Mouse (Mus musculus) ES-Bruce4 (cell line): Measurements from ENCODE around the gene Timeless. TPM values are rescaled to one million over a fixed set of nuclear protein-coding genes. Genes with fewer than 3 reads are reported as not detected.
"Not testable (repeated sequence)": the region's sequence is repeated elsewhere in the genome, so short reads cannot be mapped to it uniquely, and the experiment has no call there.

Source experiments
- H3K27ac ChIP-seq: 2 replicates; pipeline ENCODE4 v1.5.1; 2012; ENCODE audit warnings: low read length, inconsistent platforms; ENCODE audit not compliant: insufficient read depth
- H3K27me3 ChIP-seq: 2 replicates; pipeline ENCODE4 v1.6.1; 2012; ENCODE audit warnings: mild to moderate bottlenecking, low read length, inconsistent platforms; ENCODE audit not compliant: control insufficient read depth, poor library complexity, insufficient read depth, severe bottlenecking
- H3K36me3 ChIP-seq: 2 replicates; pipeline ENCODE4 v1.6.1; 2012; ENCODE audit warnings: inconsistent platforms, mild to moderate bottlenecking, low read length, moderate library complexity; ENCODE audit not compliant: control insufficient read depth, poor library complexity, insufficient read depth, severe bottlenecking
- H3K4me1 ChIP-seq: one replicate; pipeline ENCODE4 v1.8.1; 2011; ENCODE audit warnings: low read length; ENCODE audit not compliant: control insufficient read depth, insufficient read depth
- H3K4me3 ChIP-seq: 2 replicates; pipeline ENCODE4 v1.5.1; 2011; ENCODE audit warnings: low read depth, mild to moderate bottlenecking, low read length
- H3K9ac ChIP-seq: 2 replicates; pipeline ENCODE4 v1.6.1; 2012; ENCODE audit warnings: low read depth, mild to moderate bottlenecking, inconsistent platforms; ENCODE audit not compliant: poor library complexity, severe bottlenecking
- H3K9me3 ChIP-seq: replicated peaks from 2 replicates; pipeline ENCODE4 v1.6.1; 2012; ENCODE audit warnings: mild to moderate bottlenecking, low read length, inconsistent platforms; ENCODE audit not compliant: control insufficient read depth, poor library complexity, insufficient read depth, severe bottlenecking
- CTCF ChIP-seq: IDR thresholded peaks from one replicate; pipeline ENCODE4 v1.8.1; 2011; ENCODE audit warnings: low read depth, low read length
- EP300 ChIP-seq: IDR thresholded peaks from 2 replicates; pipeline ENCODE4 v1.6.1; 2011; ENCODE audit warnings: low read depth, low read length; ENCODE audit not compliant: insufficient read depth
- POLR2A ChIP-seq: IDR thresholded peaks from one replicate; pipeline ENCODE4 v1.8.1; 2011; ENCODE audit warnings: low read length; ENCODE audit not compliant: insufficient read depth
- polyA plus RNA-seq: library from polyadenylated mRNA; stranded (reverse); fragments of >200 nt; gene quantifications from 2 replicates; pipeline ENCODE4 v1.2.4, GENCODE M21; 2011; ENCODE audit warnings: low read depth; ENCODE audit not compliant: missing spikeins, insufficient read depth, insufficient read length

The Timeless gene
- polyA plus RNA-seq, 1 experiment: 64.1 TPM

DNA sequence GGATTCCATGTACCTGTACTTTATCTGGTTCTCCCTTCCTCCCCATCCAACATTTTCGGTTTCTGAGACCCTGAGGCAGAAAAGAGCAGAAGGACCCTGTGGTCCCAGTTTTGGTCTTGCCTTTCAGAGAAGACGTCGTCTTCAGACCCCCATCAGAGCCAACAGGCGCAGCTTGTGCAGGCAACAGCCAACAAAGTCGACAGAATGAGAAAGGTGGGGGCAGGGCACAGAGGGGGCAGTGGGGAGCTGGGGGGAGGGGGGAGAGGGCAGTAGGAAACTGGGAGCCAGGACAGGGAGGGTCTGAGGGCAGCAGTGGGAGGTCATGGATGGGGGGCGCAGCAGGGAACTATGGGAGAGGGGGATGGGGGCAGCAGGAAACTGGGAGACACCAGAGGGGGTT lies 46.3 kb downstream of the Timeless start:
- Histone ChIP-seq H3K4me3 (no peak overlapping the region), H3K4me1 (no peaks in the 10 kb centered on the region), H3K9ac (no peak overlapping the region), H3K27ac (no peak overlapping the region), H3K36me3 (peaks cover 22% of the 10 kb centered on the region), H3K27me3 (no peaks in the 10 kb centered on the region), H3K9me3 (no peaks in the 10 kb centered on the region)
- TF ChIP-seq EP300: no peak
- TF ChIP-seq CTCF: no peak

DNA sequence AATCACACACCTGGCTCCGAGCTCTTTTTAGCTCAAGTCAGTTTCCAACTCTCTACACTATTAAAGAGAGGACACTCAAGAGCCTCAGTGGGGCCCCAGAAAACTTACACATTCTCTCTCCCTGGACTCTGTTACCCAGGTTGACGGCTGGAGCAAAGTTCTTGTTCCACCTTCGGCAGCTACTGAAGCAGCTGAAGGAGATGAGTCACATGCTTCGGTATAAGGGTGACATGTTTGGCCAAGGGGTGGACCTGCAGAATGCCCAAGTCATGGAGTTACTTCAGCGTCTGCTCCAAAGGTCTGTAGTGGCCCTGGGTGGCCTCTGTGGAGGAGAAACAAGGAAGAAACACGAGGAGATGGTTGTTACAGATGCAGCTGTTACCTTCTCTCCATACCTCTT lies 49.1 kb downstream of the Timeless start:
- Histone ChIP-seq H3K27me3 (no peaks in the 10 kb centered on the region), H3K27ac (no peak overlapping the region), H3K36me3 (peaks cover 31% of the 10 kb centered on the region), H3K9ac (no peak overlapping the region), H3K4me3 (no peak overlapping the region), H3K9me3 (no peaks in the 10 kb centered on the region), H3K4me1 (no peaks in the 10 kb centered on the region)
- TF ChIP-seq POLR2A (no peak), CTCF (no peak), EP300 (no peak)

- TF ChIP-seq EP300 (no peak), POLR2A (no peak), CTCF (no peak)
- Histone ChIP-seq H3K9ac (no peak overlapping the region), H3K36me3 (peaks cover 31% of the 10 kb centered on the region), H3K4me1 (no peaks in the 10 kb centered on the region), H3K27ac (no peak overlapping the region), H3K9me3 (no peaks in the 10 kb centered on the region), H3K27me3 (no peaks in the 10 kb centered on the region), H3K4me3 (no peak overlapping the region)
Observed at GRCm38 (mm10) chr10:128281682-128282081, 49.8 kb downstream of the Timeless start.

DNA sequence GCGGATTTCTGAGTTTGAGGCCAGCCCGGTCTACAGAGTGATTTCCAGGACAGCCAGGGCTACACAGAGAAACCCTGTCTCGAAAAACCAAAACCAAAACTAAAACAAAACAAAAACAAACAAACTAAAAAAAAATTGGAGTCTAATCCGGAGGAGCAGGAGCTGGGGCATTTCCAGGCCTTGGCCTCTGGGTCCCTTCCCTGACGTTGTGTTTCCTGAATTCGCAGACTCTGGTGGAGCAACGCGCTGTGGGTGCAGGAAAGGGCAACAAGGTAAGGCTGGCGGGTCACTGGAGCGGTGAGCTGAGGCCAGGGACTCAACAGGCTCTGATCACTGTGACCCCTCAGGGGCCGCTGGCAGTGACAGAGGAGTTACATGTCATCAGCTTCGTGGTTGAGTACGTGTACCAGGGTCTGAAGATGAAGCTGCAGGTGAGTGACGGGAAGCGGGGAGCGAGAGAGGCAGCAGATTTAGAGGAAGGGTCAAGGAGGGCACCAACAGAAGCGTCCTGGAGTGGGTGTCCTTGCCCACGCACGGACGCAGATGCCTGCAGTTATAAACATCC lies 51.1 kb downstream of the Timeless start:
- no peaks in the 10 kb centered on the region for H3K4me1 ChIP-seq
- no peaks in the 10 kb centered on the region for H3K9me3 ChIP-seq
- no peaks in the 10 kb centered on the region for H3K27me3 ChIP-seq
- no peak overlapping the region for H3K27ac ChIP-seq
- H3K36me3 ChIP-seq: peaks cover 29% of the 10 kb centered on the region
- H3K9ac ChIP-seq: no peak overlapping the region
- TF ChIP-seq CTCF (no peak), POLR2A (no peak)
- peak overlapping the region; percentile 8 for H3K4me3 ChIP-seq

DNA sequence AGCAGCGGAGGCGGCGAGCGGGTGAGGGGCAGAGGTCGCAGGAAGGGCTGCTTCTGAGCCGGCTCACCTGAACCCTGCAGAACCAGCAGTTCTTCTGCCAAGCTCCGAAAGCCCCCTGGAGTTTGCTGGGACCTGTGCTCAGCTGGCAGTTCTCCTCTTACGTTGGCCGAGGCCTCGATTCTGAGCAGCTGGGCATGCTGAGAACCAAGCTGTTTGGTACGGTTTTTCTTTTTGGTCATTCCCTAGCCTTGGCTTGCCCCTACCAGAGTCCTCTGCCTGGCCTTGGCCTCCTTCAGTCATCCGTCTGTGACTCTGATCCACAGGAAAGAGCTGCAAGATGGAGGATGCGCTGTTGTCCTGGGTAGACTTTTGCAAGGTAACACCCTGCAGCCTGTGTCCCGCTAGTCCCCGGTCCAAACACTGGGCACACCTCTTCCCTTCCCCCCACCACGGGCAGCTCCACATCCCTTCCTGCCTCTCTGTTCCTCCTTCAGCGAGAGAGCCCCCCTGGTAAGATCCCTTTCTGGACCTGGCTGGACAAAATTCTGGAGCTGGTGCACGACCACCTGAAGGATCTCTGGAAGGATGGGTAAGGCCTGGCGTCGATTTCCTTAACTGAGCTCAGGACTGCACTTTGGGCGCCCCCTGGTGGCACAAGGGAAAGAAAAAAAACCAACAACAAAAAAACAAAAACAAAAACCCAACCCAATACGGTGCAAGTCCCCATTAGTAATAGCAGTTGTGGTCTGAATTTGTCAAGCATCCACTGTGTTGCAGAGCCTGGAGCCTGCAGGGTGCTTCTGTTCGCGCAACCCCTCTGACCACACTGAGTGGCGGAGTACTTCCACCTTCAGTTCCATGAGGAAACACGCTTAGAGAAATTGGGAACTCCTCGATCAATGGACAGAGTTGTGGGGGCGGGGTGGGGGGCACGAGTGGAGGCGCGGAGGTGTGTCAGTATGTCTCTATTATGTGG lies 52.0 kb downstream of the Timeless start:
- H3K36me3 ChIP-seq: peaks cover 23% of the 10 kb centered on the region
- H3K9ac ChIP-seq: peak overlapping the region; percentile 10; the same call in 1 of the 2 replicates
- no peaks in the 10 kb centered on the region for H3K4me1 ChIP-seq
- no peaks in the 10 kb centered on the region for H3K27me3 ChIP-seq
- no peak for TF ChIP-seq POLR2A
- peak; percentile 72 for TF ChIP-seq CTCF
- H3K4me3 ChIP-seq: peak overlapping the region; percentile 25
- H3K27ac ChIP-seq: peak overlapping the region; percentile 5; the same call in 1 of the 2 replicates
- H3K9me3 ChIP-seq: no peaks in the 10 kb centered on the region

DNA sequence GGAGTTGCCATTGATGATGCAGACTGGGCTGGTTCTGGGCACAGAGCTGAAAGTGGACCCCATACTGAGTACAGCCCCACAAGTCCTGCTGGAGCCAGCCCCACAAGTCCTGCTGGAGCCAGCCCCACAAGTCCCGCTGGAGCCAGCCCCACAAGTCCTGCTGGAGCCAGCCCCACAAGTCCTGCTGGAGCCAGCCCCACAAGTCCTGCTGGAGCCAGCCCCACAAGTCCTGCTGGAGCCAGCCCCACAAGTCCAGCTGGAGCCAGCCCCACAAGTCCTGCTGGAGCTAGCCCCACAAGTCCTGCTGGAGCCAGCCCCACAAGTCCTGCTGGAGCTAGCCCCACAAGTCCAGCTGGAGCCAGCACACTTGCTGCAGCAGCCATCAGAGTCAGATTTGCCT lies 58.7 kb downstream of the Timeless start:
- H3K27me3 ChIP-seq, H3K4me1 ChIP-seq, H3K9ac ChIP-seq, H3K27ac ChIP-seq, H3K9me3 ChIP-seq, H3K4me3 ChIP-seq: not testable (repeated sequence)
- peaks cover 24% of the 10 kb centered on the region for H3K36me3 ChIP-seq
